Mouse (Mus musculus) olfactory bulb, adult 2 months (tissue): ENCODE measurements around the gene Slc17a7.

Experiments
- CTCF ChIP-seq: fragments of 200-500 bp; IDR thresholded peaks from 2 replicates; pipeline ENCODE4 v1.5.1; 2012; ENCODE audit warnings: low read depth, mild to moderate bottlenecking, low read length, moderate library complexity; ENCODE audit not compliant: insufficient read depth
- POLR2A ChIP-seq: fragments of 200-500 bp; IDR thresholded peaks from 2 replicates; pipeline ENCODE4 v1.6.1; 2012; ENCODE audit warnings: mild to moderate bottlenecking, low read depth, low read length, moderate library complexity; ENCODE audit not compliant: insufficient read depth

- TF ChIP-seq POLR2A (peak; percentile 95), CTCF (peak; percentile 75)
These were observed 35.0 kb upstream of the Slc17a7 start, which contains the start of gene Rpl13a for GRCm38 (mm10) chr7:45128624-45129246.
